Mouse (Mus musculus) hindbrain, postnatal 0 days (tissue): ENCODE measurements around the gene Rsbn1. TPM values are rescaled to one million over a fixed set of nuclear protein-coding genes. Genes with fewer than 3 reads are reported as not detected.
A peak's percentile ranks its signal among the peaks of the same experiment; 100 is the strongest.

Experiments used
- ATAC-seq: fragments of 200-750 bp; cut with Nextera tagmentation; 2 replicates; pipeline ENCODE4 v1.8.0; 2017; ENCODE audit warnings: mild to moderate bottlenecking, moderate TSS enrichment, moderate library complexity
- DNase-seq: peaks from one replicate; pipeline ENCODE4 v3.0.0-alpha.2; 2015; ENCODE audit warnings: low spot score
- H3K27ac ChIP-seq: fragments of 300-500 bp; sonication (generic); 2 replicates; pipeline ENCODE4 v1.5.1; 2014; ENCODE audit warnings: mild to moderate bottlenecking
- H3K27me3 ChIP-seq: fragments of 300-500 bp; sonication (generic); 2 replicates; pipeline ENCODE4 v1.6.1; 2014; ENCODE audit warnings: low read length, mixed read lengths; ENCODE audit not compliant: insufficient read depth
- H3K36me3 ChIP-seq: fragments of 300-500 bp; sonication (generic); 2 replicates; pipeline ENCODE4 v1.6.1; 2014; ENCODE audit warnings: low read length, mixed read lengths; ENCODE audit not compliant: insufficient read depth
- H3K4me1 ChIP-seq: fragments of 300-500 bp; sonication (generic); 2 replicates; pipeline ENCODE4 v1.6.1; 2014; ENCODE audit warnings: antibody characterized with exemption, low read length, mixed read lengths; ENCODE audit not compliant: insufficient read depth
- H3K4me2 ChIP-seq: fragments of 300-500 bp; sonication (generic); 2 replicates; pipeline ENCODE4 v1.6.1; 2014; ENCODE audit warnings: low read depth, mild to moderate bottlenecking, low read length, moderate library complexity, mixed read lengths
- H3K4me3 ChIP-seq: fragments of 300-500 bp; sonication (generic); 2 replicates; pipeline ENCODE4 v1.5.1; 2014; ENCODE audit warnings: low read length
- H3K9ac ChIP-seq: fragments of 300-500 bp; sonication (generic); replicated peaks from 2 replicates; pipeline ENCODE4 v1.6.1; 2014; ENCODE audit warnings: mild to moderate bottlenecking, low read length, moderate library complexity, mixed read lengths
- H3K9me3 ChIP-seq: fragments of 300-500 bp; sonication (generic); 2 replicates; pipeline ENCODE4 v1.6.1; 2016; ENCODE audit warnings: low read length, mixed read lengths
- CTCF ChIP-seq: IDR thresholded peaks from 2 replicates; pipeline ENCODE4 v1.5.1; 2016; ENCODE audit warnings: antibody characterized with exemption, control low read depth, low read depth
- WGBS: fragments of 180-500 bp; shearing (Covaris S2); extraction: QIAGEN DNeasy Blood & Tissue Kit; methylation state at CpG from one replicate; pipeline ENCODE4 v1.1.7; 2014; 5-methylcytosine and 5-hydroxymethylcytosine counted together
- polyA plus RNA-seq: library from polyadenylated mRNA; unstranded; fragments of >200 nt; fragmentation: Nextera tagmentation; extraction: Ambion mirVana; gene quantifications from 2 replicates; pipeline ENCODE4 v1.2.1, GENCODE M21; 2015
- total RNA-seq: library from RNA; depleted of rRNA; stranded (reverse); fragments of >200 nt; gene quantifications from 2 replicates; pipeline ENCODE4 v1.2.3, GENCODE M21; 2014; rRNA removed

The Rsbn1 gene
- total and polyA plus RNA-seq, 2 experiments from 2014 or later, result 17.7 to 28.2 TPM

- no peak overlapping the region for H3K9ac ChIP-seq
- 93% methylated on average over 4 of the region's 4 CpGs for WGBS
- H3K9me3 ChIP-seq, result no peaks in the 10 kb centered on the region
- no peak overlapping the region for H3K4me2 ChIP-seq
- no peak for TF ChIP-seq CTCF
- DNase-seq, result no peak
- no peaks in the 10 kb centered on the region for H3K27me3 ChIP-seq
- H3K4me1 ChIP-seq, result no peaks in the 10 kb centered on the region
- H3K36me3 ChIP-seq, result peaks cover 32% of the 10 kb centered on the region; the same call in 1 of the 2 replicates
- H3K27ac ChIP-seq, result no peak overlapping the region
- ATAC-seq, result no peak
- no peak overlapping the region for H3K4me3 ChIP-seq
Measured at GRCm38 (mm10) chr3:103998724-103999123, 84.8 kb downstream of the Rsbn1 start.

DNA sequence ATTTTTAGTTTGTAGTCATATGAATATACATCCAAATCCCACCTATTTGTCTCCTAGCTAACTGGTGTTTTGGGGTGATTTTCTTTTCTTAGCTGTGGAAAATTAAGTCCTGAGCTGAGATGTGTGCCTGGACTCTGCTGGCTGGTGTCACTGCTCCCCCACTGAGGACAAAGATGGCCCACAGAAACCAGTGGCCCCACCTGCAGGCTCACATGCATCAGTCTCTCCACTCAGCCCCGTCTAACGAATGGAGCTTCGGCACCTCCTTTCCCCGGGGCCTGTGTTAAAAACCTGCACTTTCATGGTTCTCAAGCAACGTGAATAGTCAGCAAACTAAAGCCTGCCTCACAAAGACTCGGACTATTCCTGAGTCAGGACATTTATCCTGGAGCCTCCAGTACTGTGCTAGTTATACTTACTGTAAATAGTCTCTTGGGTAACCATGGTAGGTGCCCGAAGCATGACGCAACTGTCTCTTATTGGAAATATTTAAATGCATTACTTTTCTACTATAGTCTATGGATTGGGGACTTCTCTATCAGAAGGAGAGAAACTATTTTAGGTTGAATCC lies 93.1 kb downstream of the Rsbn1 start:
- Histone ChIP-seq H3K27ac (no peak overlapping the region), H3K36me3 (peaks cover 17% of the 10 kb centered on the region), H3K27me3 (no peaks in the 10 kb centered on the region), H3K4me1 (no peaks in the 10 kb centered on the region), H3K9me3 (no peaks in the 10 kb centered on the region), H3K9ac (no peak overlapping the region), H3K4me3 (no peak overlapping the region), H3K4me2 (no peak overlapping the region)
- ATAC-seq (no peak), DNase-seq (no peak)
- 49% methylated on average over 8 of the region's 8 CpGs for WGBS
- no peak; the same call in 1 of the 2 replicates for TF ChIP-seq CTCF

DNA sequence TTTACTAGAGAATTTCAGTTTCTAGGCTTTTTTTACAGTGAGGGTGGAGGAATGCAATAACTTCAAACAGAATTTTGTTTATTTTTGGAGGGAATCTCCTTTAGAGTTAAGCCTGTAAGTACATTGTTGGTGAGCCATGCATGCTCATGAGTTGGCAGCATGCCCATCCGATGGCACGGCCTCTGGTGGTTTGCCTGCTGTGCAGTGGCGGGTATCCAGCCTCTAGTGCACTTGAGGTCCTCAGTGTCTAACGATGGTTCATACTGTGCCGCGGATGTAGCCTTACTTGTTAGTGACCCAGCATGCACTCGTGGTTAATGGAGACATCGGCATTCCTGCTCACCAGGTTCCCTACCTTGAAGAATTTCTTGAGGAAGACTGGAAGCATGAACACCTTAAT lies 93.6 kb downstream of the Rsbn1 start:
- H3K9me3 ChIP-seq, result no peaks in the 10 kb centered on the region
- no peak overlapping the region for H3K4me2 ChIP-seq
- WGBS, result 33% methylated on average over 8 of the region's 8 CpGs
- H3K4me1 ChIP-seq, result no peaks in the 10 kb centered on the region
- DNase-seq (peak; percentile 65), ATAC-seq (no peak)
- H3K27me3 ChIP-seq, result no peaks in the 10 kb centered on the region
- peaks cover 17% of the 10 kb centered on the region for H3K36me3 ChIP-seq
- no peak overlapping the region for H3K4me3 ChIP-seq
- TF ChIP-seq CTCF, result no peak
- no peak overlapping the region for H3K9ac ChIP-seq
- H3K27ac ChIP-seq, result no peak overlapping the region

DNA sequence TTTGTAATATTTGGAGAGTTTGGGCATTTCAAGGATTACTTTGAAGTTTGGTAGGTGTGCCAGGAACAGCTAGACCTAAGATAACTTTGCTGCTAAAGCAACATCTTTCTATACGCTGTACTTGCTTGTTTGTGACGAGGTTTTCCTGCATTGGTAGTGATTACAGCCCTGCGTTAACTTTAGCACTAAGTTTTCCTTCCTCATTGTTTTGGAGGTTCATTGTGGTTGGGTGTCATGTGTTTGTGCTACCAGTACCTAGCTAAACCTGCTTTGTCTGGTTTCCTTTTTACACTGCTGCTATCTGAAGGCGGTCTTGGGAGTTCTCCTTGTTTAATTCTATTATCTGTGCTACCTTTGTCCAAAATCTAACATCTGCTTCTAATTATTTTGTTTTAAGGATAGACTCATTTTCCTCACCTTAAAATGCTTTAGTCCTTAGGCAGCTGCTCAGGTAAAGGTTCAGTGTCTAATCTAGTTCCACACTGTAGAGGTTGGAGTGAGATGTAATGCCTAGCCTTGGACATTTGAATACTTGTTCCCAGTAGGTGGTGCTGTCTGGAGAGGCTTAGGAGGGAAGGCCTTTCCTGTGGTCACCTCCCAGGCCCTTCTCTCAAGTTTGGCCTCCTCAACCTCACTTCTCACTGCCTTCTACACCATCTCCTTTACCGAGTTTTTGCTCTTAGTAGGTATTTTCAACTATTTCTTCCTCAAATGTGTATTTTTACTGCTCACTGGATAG lies 96.2 kb downstream of the Rsbn1 start:
- Histone ChIP-seq H3K9me3 (no peaks in the 10 kb centered on the region), H3K4me2 (no peak overlapping the region), H3K27me3 (no peaks in the 10 kb centered on the region), H3K4me3 (no peak overlapping the region), H3K9ac (no peak overlapping the region), H3K4me1 (no peaks in the 10 kb centered on the region), H3K27ac (no peak overlapping the region), H3K36me3 (peaks cover 13% of the 10 kb centered on the region)
- DNase-seq (no peak), ATAC-seq (no peak)
- whole genome bisulfite sequencing, result 91% methylated on average over 5 of the region's 5 CpGs
- peak; percentile 17; the same call in 1 of the 2 replicates for TF ChIP-seq CTCF

DNA sequence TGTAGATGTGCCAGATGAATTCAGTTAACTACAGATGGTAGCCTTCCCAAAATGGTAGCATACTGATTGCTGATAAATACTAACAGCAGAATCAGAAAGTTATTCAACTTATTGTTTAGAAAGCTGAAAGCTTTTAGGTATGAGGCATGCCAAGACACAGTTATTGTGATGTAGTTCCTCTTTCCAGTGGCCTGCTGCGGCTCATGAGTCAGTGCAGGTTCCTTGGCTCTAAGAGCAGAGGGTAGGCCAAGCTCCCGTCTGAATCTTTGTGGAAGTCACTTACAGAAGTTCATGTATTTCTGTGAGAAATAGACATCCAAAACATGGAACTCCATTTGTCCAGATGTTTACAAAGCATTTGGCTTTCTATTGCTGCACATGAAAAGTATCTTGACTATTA lies 98.1 kb downstream of the Rsbn1 start:
- WGBS, result 93% methylated on average over 2 of the region's 2 CpGs
- ATAC-seq, result no peak
- H3K27me3 ChIP-seq, result no peaks in the 10 kb centered on the region

More for the DNA sequence above, 98.1 kb downstream of the Rsbn1 start:
- no peak overlapping the region for H3K9ac ChIP-seq
- no peak overlapping the region for H3K4me2 ChIP-seq
- no peak overlapping the region for H3K4me3 ChIP-seq
- peaks cover 20% of the 10 kb centered on the region for H3K36me3 ChIP-seq
- H3K27ac ChIP-seq, result no peak overlapping the region
- H3K9me3 ChIP-seq, result no peaks in the 10 kb centered on the region
- H3K4me1 ChIP-seq, result no peaks in the 10 kb centered on the region
- no peak for DNase-seq
- TF ChIP-seq CTCF, result no peak

Other genes with a start within 250 kb of the Rsbn1 start
- 7.7 and 10.8 TPM in 2 replicates for gene Olfml3, start 176.1 kb upstream of the Rsbn1 start, total RNA-seq
- gene Olfml3, start 176.1 kb upstream of the Rsbn1 start, polyA plus RNA-seq, result 7.8 and 10.1 TPM in 2 replicates
- not detected in 2 replicates for gene Gm10964, start 174.8 kb upstream of the Rsbn1 start, total RNA-seq
- not detected in 2 replicates for gene Gm10964, start 174.8 kb upstream of the Rsbn1 start, polyA plus RNA-seq
- gene Hipk1, start 122.6 kb upstream of the Rsbn1 start, total RNA-seq, result 52.6 and 59.3 TPM in 2 replicates
- gene Hipk1, start 122.6 kb upstream of the Rsbn1 start, polyA plus RNA-seq, result 8.1 and 8.4 TPM in 2 replicates
- gene Dclre1b, start 104.7 kb upstream of the Rsbn1 start, total RNA-seq, result 3.0 and 7.9 TPM in 2 replicates
- 15.4 and 19.1 TPM in 2 replicates for gene Dclre1b, start 104.7 kb upstream of the Rsbn1 start, polyA plus RNA-seq
- gene Ap4b1, start 104.6 kb upstream of the Rsbn1 start, total RNA-seq, result 16.1 and 25.8 TPM in 2 replicates
- 16.4 and 20.1 TPM in 2 replicates for gene Ap4b1, start 104.6 kb upstream of the Rsbn1 start, polyA plus RNA-seq
- 1.1 and 1.9 TPM in 2 replicates for gene Gm43064, start 104.5 kb upstream of the Rsbn1 start, total RNA-seq
- gene Gm43064, start 104.5 kb upstream of the Rsbn1 start, polyA plus RNA-seq, result 0.24 TPM in 1 of 2 replicates, not detected in the other
- gene Bcl2l15, start 81.5 kb upstream of the Rsbn1 start, total RNA-seq, result not detected in 2 replicates
- 0.20 and 0.67 TPM in 2 replicates for gene Bcl2l15, start 81.5 kb upstream of the Rsbn1 start, polyA plus RNA-seq
- gene Ptpn22, start 54.3 kb upstream of the Rsbn1 start, total RNA-seq, result 0.31 and 4.3 TPM in 2 replicates
- gene Ptpn22, start 54.3 kb upstream of the Rsbn1 start, polyA plus RNA-seq, result 0.40 and 0.53 TPM in 2 replicates
- 24.0 and 25.0 TPM in 2 replicates for gene Phtf1, start 54.0 kb downstream of the Rsbn1 start, total RNA-seq
- gene Phtf1, start 54.0 kb downstream of the Rsbn1 start, polyA plus RNA-seq, result 18.4 and 18.6 TPM in 2 replicates